Mouse (Mus musculus): ENCODE results near the gene Cyp11a1. TPM values are rescaled to one million over a fixed set of nuclear protein-coding genes. Genes with fewer than 3 reads are reported as not detected.

The Cyp11a1 gene
- total and polyA plus RNA-seq, 2 experiments from 2014 or later: 0.22 to 1.3 TPM

GRCm38 (mm10) chr9:58048621-58049020, 42.4 kb downstream of the Cyp11a1 start:
- peak overlapping the region; percentile 14; the same call in 1 of the 2 replicates for H3K9ac ChIP-seq (replicated peaks; ENCODE audit: low read length, poor library complexity, severe bottlenecking)
- H3K4me3 ChIP-seq (ENCODE audit: low read depth, low read length): no peak overlapping the region
- 4% methylated on average over 6 of the region's 6 CpGs for WGBS
- H3K4me2 ChIP-seq (ENCODE audit: low read depth, low read length, poor library complexity, severe bottlenecking): no peak overlapping the region
- no peaks in the 10 kb centered on the region for H3K27me3 ChIP-seq (ENCODE audit: insufficient read depth, low read length)
- H3K27ac ChIP-seq (ENCODE audit: low read depth, low read length): peak overlapping the region; percentile 1; the same call in 1 of the 2 replicates
- TF ChIP-seq CTCF (IDR thresholded peaks at IDR 0.05): no peak
- no peaks in the 10 kb centered on the region for H3K36me3 ChIP-seq (ENCODE audit: insufficient read depth, low read length)
- H3K4me1 ChIP-seq (ENCODE audit: insufficient read depth, low read length): peaks cover 21% of the 10 kb centered on the region
- DNase-seq (ENCODE audit: low spot score) (peak; percentile 65), ATAC-seq (ENCODE audit: low FRiP score) (peak; percentile 21; the same call in 1 of the 2 replicates)
- no peaks in the 10 kb centered on the region for H3K9me3 ChIP-seq (ENCODE audit: low read length)

GRCm38 (mm10) chr9:58049186-58049585, 43.0 kb downstream of the Cyp11a1 start:
- H3K9me3 ChIP-seq (ENCODE audit: low read length): no peaks in the 10 kb centered on the region
- H3K4me2 ChIP-seq (ENCODE audit: low read depth, low read length, poor library complexity, severe bottlenecking): no peak overlapping the region
- H3K36me3 ChIP-seq (ENCODE audit: insufficient read depth, low read length): no peaks in the 10 kb centered on the region
- DNase-seq (ENCODE audit: low spot score) (peak; percentile 8), ATAC-seq (ENCODE audit: low FRiP score) (no peak)
- no peak overlapping the region for H3K4me3 ChIP-seq (ENCODE audit: low read depth, low read length)
- H3K4me1 ChIP-seq (ENCODE audit: insufficient read depth, low read length): peaks cover 22% of the 10 kb centered on the region
- H3K9ac ChIP-seq (replicated peaks; ENCODE audit: low read length, poor library complexity, severe bottlenecking): no peak overlapping the region
- 29% methylated on average over 6 of the region's 6 CpGs for WGBS
- H3K27ac ChIP-seq (ENCODE audit: low read depth, low read length): peak overlapping the region; percentile 1; the same call in 1 of the 2 replicates
- no peaks in the 10 kb centered on the region for H3K27me3 ChIP-seq (ENCODE audit: insufficient read depth, low read length)
- no peak for TF ChIP-seq CTCF (IDR thresholded peaks at IDR 0.05)

- Histone ChIP-seq H3K27ac (ENCODE audit: low read depth, low read length) (no peak overlapping the region), H3K4me3 (ENCODE audit: low read depth, low read length) (no peak overlapping the region), H3K9ac (replicated peaks; ENCODE audit: low read length, poor library complexity, severe bottlenecking) (no peak overlapping the region), H3K4me1 (ENCODE audit: insufficient read depth, low read length) (peaks cover 24% of the 10 kb centered on the region), H3K9me3 (ENCODE audit: low read length) (no peaks in the 10 kb centered on the region), H3K4me2 (ENCODE audit: low read depth, low read length, poor library complexity, severe bottlenecking) (no peak overlapping the region), H3K27me3 (ENCODE audit: insufficient read depth, low read length) (no peaks in the 10 kb centered on the region), H3K36me3 (ENCODE audit: insufficient read depth, low read length) (no peaks in the 10 kb centered on the region)
- TF ChIP-seq CTCF (IDR thresholded peaks at IDR 0.05): no peak
- DNase-seq (ENCODE audit: low spot score): no peak
- 75% methylated on average over 7 of the region's 7 CpGs for WGBS
- ATAC-seq (ENCODE audit: low FRiP score): no peak
These were observed 43.6 kb downstream of the Cyp11a1 start for GRCm38 (mm10) chr9:58049861-58050260.

- H3K36me3 ChIP-seq (ENCODE audit: insufficient read depth, low read length): no peaks in the 10 kb centered on the region
- peaks cover 22% of the 10 kb centered on the region for H3K4me1 ChIP-seq (ENCODE audit: insufficient read depth, low read length)
- no peak overlapping the region for H3K4me2 ChIP-seq (ENCODE audit: low read depth, low read length, poor library complexity, severe bottlenecking)
- TF ChIP-seq CTCF (IDR thresholded peaks at IDR 0.05): peak; percentile 76
- H3K27ac ChIP-seq (ENCODE audit: low read depth, low read length): no peak overlapping the region
- 38% methylated on average over 5 of the region's 5 CpGs for WGBS
- H3K9me3 ChIP-seq (ENCODE audit: low read length): no peaks in the 10 kb centered on the region
- no peaks in the 10 kb centered on the region for H3K27me3 ChIP-seq (ENCODE audit: insufficient read depth, low read length)
- no peak overlapping the region for H3K9ac ChIP-seq (replicated peaks; ENCODE audit: low read length, poor library complexity, severe bottlenecking)
- no peak overlapping the region for H3K4me3 ChIP-seq (ENCODE audit: low read depth, low read length)
- ATAC-seq (ENCODE audit: low FRiP score) (no peak), DNase-seq (ENCODE audit: low spot score) (peak; percentile 57)
These were observed 45.7 kb downstream of the Cyp11a1 start for GRCm38 (mm10) chr9:58051937-58052336.

GRCm38 (mm10) chr9:58053102-58053501, 46.9 kb downstream of the Cyp11a1 start:
- H3K4me3 ChIP-seq (ENCODE audit: low read depth, low read length): no peak overlapping the region
- H3K27ac ChIP-seq (ENCODE audit: low read depth, low read length): no peak overlapping the region
- ATAC-seq (ENCODE audit: low FRiP score) (no peak), DNase-seq (ENCODE audit: low spot score) (peak; percentile 81)
- no peaks in the 10 kb centered on the region for H3K36me3 ChIP-seq (ENCODE audit: insufficient read depth, low read length)
- no peak overlapping the region for H3K4me2 ChIP-seq (ENCODE audit: low read depth, low read length, poor library complexity, severe bottlenecking)
- no peaks in the 10 kb centered on the region for H3K27me3 ChIP-seq (ENCODE audit: insufficient read depth, low read length)
- H3K9ac ChIP-seq (replicated peaks; ENCODE audit: low read length, poor library complexity, severe bottlenecking): no peak overlapping the region
- 21% methylated on average over 3 of the region's 3 CpGs for WGBS
- H3K9me3 ChIP-seq (ENCODE audit: low read length): no peaks in the 10 kb centered on the region
- TF ChIP-seq CTCF (IDR thresholded peaks at IDR 0.05): peak; percentile 84
- peaks cover 22% of the 10 kb centered on the region for H3K4me1 ChIP-seq (ENCODE audit: insufficient read depth, low read length)

GRCm38 (mm10) chr9:58053544-58053943, 47.3 kb downstream of the Cyp11a1 start:
- Histone ChIP-seq H3K4me3 (ENCODE audit: low read depth, low read length) (no peak overlapping the region), H3K9ac (replicated peaks; ENCODE audit: low read length, poor library complexity, severe bottlenecking) (no peak overlapping the region), H3K4me2 (ENCODE audit: low read depth, low read length, poor library complexity, severe bottlenecking) (no peak overlapping the region), H3K27me3 (ENCODE audit: insufficient read depth, low read length) (no peaks in the 10 kb centered on the region), H3K9me3 (ENCODE audit: low read length) (no peaks in the 10 kb centered on the region), H3K27ac (ENCODE audit: low read depth, low read length) (peak overlapping the region; percentile 43; the same call in 1 of the 2 replicates), H3K4me1 (ENCODE audit: insufficient read depth, low read length) (peaks cover 21% of the 10 kb centered on the region), H3K36me3 (ENCODE audit: insufficient read depth, low read length) (no peaks in the 10 kb centered on the region)
- ATAC-seq (ENCODE audit: low FRiP score) (no peak), DNase-seq (ENCODE audit: low spot score) (no peak)
- WGBS: 40% methylated on average over 3 of the region's 3 CpGs
- TF ChIP-seq CTCF (IDR thresholded peaks at IDR 0.05): no peak

Measured in midbrain, postnatal 0 days (tissue).